Mouse (Mus musculus): ENCODE data around the gene Dclk1. TPM values are rescaled to one million over a fixed set of nuclear protein-coding genes. Genes with fewer than 3 reads are reported as not detected.

The Dclk1 gene
- polyA plus RNA-seq, 1 experiment = 265 TPM

GRCm38 (mm10) chr3:55392605-55393004 is 150.4 kb downstream of the Dclk1 start:
- Histone ChIP-seq H3K4me1 (ENCODE audit: control insufficient read depth, insufficient read depth, low read length) (peaks cover 2% of the 10 kb centered on the region; the same call in 1 of the 2 replicates), H3K4me3 (ENCODE audit: insufficient read depth, low read depth, low read length) (no peak overlapping the region), H3K27ac (ENCODE audit: insufficient read depth, low read depth, low read length) (peak overlapping the region; percentile 61)
- TF ChIP-seq POLR2A (IDR thresholded peaks at IDR 0.05; ENCODE audit: insufficient read depth, low read depth, low read length) = no peak
- TF ChIP-seq CTCF (IDR thresholded peaks at IDR 0.05; ENCODE audit: insufficient read depth, low read depth, low read length) = no peak
- 28% methylated on average over 3 of the region's 3 CpGs for WGBS

GRCm38 (mm10) chr3:55393549-55393948 is 151.4 kb downstream of the Dclk1 start:
- H3K4me1 ChIP-seq (ENCODE audit: control insufficient read depth, insufficient read depth, low read length) = peaks cover 2% of the 10 kb centered on the region; the same call in 1 of the 2 replicates
- TF ChIP-seq POLR2A (IDR thresholded peaks at IDR 0.05; ENCODE audit: insufficient read depth, low read depth, low read length) = no peak
- no peak for TF ChIP-seq CTCF (IDR thresholded peaks at IDR 0.05; ENCODE audit: insufficient read depth, low read depth, low read length)
- no peak overlapping the region for H3K4me3 ChIP-seq (ENCODE audit: insufficient read depth, low read depth, low read length)
- 71% methylated on average over 3 of the region's 3 CpGs for WGBS
- no peak overlapping the region for H3K27ac ChIP-seq (ENCODE audit: insufficient read depth, low read depth, low read length)

GRCm38 (mm10) chr3:55396792-55397191 is 154.6 kb downstream of the Dclk1 start:
- Histone ChIP-seq H3K4me1 (ENCODE audit: control insufficient read depth, insufficient read depth, low read length) (peaks cover 7% of the 10 kb centered on the region), H3K27ac (ENCODE audit: insufficient read depth, low read depth, low read length) (peak overlapping the region; percentile 77), H3K4me3 (ENCODE audit: insufficient read depth, low read depth, low read length) (no peak overlapping the region)
- 36% methylated on average over 2 of the region's 2 CpGs for WGBS
- no peak for TF ChIP-seq POLR2A (IDR thresholded peaks at IDR 0.05; ENCODE audit: insufficient read depth, low read depth, low read length)
- TF ChIP-seq CTCF (IDR thresholded peaks at IDR 0.05; ENCODE audit: insufficient read depth, low read depth, low read length) = no peak

GRCm38 (mm10) chr3:55397752-55398693 is 155.9 kb downstream of the Dclk1 start:
- TF ChIP-seq CTCF (IDR thresholded peaks at IDR 0.05; ENCODE audit: insufficient read depth, low read depth, low read length) (no peak), POLR2A (IDR thresholded peaks at IDR 0.05; ENCODE audit: insufficient read depth, low read depth, low read length) (no peak)
- Histone ChIP-seq H3K4me3 (ENCODE audit: insufficient read depth, low read depth, low read length) (no peak overlapping the region), H3K27ac (ENCODE audit: insufficient read depth, low read depth, low read length) (0 out of 2 replicates have a peak overlapping the region, but pooled peaks have one; percentile 45), H3K4me1 (ENCODE audit: control insufficient read depth, insufficient read depth, low read length) (peaks cover 9% of the 10 kb centered on the region)
- 52% methylated on average over 6 of the region's 6 CpGs for WGBS

GRCm38 (mm10) chr3:55401236-55401635 is 159.1 kb downstream of the Dclk1 start:
- Histone ChIP-seq H3K4me1 (ENCODE audit: control insufficient read depth, insufficient read depth, low read length) (peaks cover 9% of the 10 kb centered on the region), H3K27ac (ENCODE audit: insufficient read depth, low read depth, low read length) (peak overlapping the region; percentile 49), H3K4me3 (ENCODE audit: insufficient read depth, low read depth, low read length) (no peak overlapping the region)
- WGBS = 19% methylated on average over 1 of the region's 1 CpGs
- no peak for TF ChIP-seq CTCF (IDR thresholded peaks at IDR 0.05; ENCODE audit: insufficient read depth, low read depth, low read length)
- TF ChIP-seq POLR2A (IDR thresholded peaks at IDR 0.05; ENCODE audit: insufficient read depth, low read depth, low read length) = no peak

GRCm38 (mm10) chr3:55404751-55405150 is 162.6 kb downstream of the Dclk1 start:
- 98% methylated on average over 7 of the region's 7 CpGs for WGBS
- H3K27ac ChIP-seq (ENCODE audit: insufficient read depth, low read depth, low read length) = no peak overlapping the region
- TF ChIP-seq POLR2A (IDR thresholded peaks at IDR 0.05; ENCODE audit: insufficient read depth, low read depth, low read length) (no peak), CTCF (IDR thresholded peaks at IDR 0.05; ENCODE audit: insufficient read depth, low read depth, low read length) (no peak)
- no peak overlapping the region for H3K4me3 ChIP-seq (ENCODE audit: insufficient read depth, low read depth, low read length)
- peaks cover 12% of the 10 kb centered on the region for H3K4me1 ChIP-seq (ENCODE audit: control insufficient read depth, insufficient read depth, low read length)

- 72% methylated on average over 7 of the region's 7 CpGs for WGBS
- Histone ChIP-seq H3K4me3 (ENCODE audit: insufficient read depth, low read depth, low read length) (no peak overlapping the region), H3K27ac (ENCODE audit: insufficient read depth, low read depth, low read length) (no peak overlapping the region), H3K4me1 (ENCODE audit: control insufficient read depth, insufficient read depth, low read length) (peaks cover 9% of the 10 kb centered on the region; the same call in 1 of the 2 replicates)
- TF ChIP-seq CTCF (IDR thresholded peaks at IDR 0.05; ENCODE audit: insufficient read depth, low read depth, low read length) (no peak), POLR2A (IDR thresholded peaks at IDR 0.05; ENCODE audit: insufficient read depth, low read depth, low read length) (no peak)
Observed at GRCm38 (mm10) chr3:55406616-55407015, 164.5 kb downstream of the Dclk1 start.

- Histone ChIP-seq H3K27ac (ENCODE audit: insufficient read depth, low read depth, low read length) (peak overlapping the region; percentile 31), H3K4me3 (ENCODE audit: insufficient read depth, low read depth, low read length) (no peak overlapping the region), H3K4me1 (ENCODE audit: control insufficient read depth, insufficient read depth, low read length) (peaks cover 13% of the 10 kb centered on the region)
- TF ChIP-seq CTCF (IDR thresholded peaks at IDR 0.05; ENCODE audit: insufficient read depth, low read depth, low read length) (no peak), POLR2A (IDR thresholded peaks at IDR 0.05; ENCODE audit: insufficient read depth, low read depth, low read length) (no peak)
Observed at GRCm38 (mm10) chr3:55411547-55411946, 169.4 kb downstream of the Dclk1 start.

GRCm38 (mm10) chr3:55415527-55415950 is 173.4 kb downstream of the Dclk1 start:
- TF ChIP-seq POLR2A (IDR thresholded peaks at IDR 0.05; ENCODE audit: insufficient read depth, low read depth, low read length) (no peak), CTCF (IDR thresholded peaks at IDR 0.05; ENCODE audit: insufficient read depth, low read depth, low read length) (no peak)
- peak overlapping the region; percentile 92 for H3K27ac ChIP-seq (ENCODE audit: insufficient read depth, low read depth, low read length)
- H3K4me3 ChIP-seq (ENCODE audit: insufficient read depth, low read depth, low read length) = no peak overlapping the region
- peaks cover 16% of the 10 kb centered on the region for H3K4me1 ChIP-seq (ENCODE audit: control insufficient read depth, insufficient read depth, low read length)
- 2% methylated on average over 14 of the region's 14 CpGs for WGBS
